Mouse (Mus musculus) heart, embryonic 16.5 days (tissue): ENCODE measurements around the gene F2rl1. TPM values are rescaled to one million over a fixed set of nuclear protein-coding genes. Genes with fewer than 3 reads are reported as not detected.

Source experiments
- ATAC-seq: fragments of 200-750 bp; cut with Nextera tagmentation; replicated peaks from 2 replicates; pipeline ENCODE4 v1.8.0; 2017; ENCODE audit warnings: moderate number of reproducible peaks; ENCODE audit not compliant: insufficient read depth, low FRiP score; ENCODE audit errors: extremely low read depth
- H3K27ac ChIP-seq: fragments of 300-500 bp; sonication (generic); 2 replicates; pipeline ENCODE4 v1.5.1; 2014; ENCODE audit warnings: mild to moderate bottlenecking, low read length, control low read depth, moderate library complexity
- H3K27me3 ChIP-seq: fragments of 300-500 bp; sonication (generic); 2 replicates; pipeline ENCODE4 v1.6.1; 2014; ENCODE audit warnings: low read length, mixed read lengths; ENCODE audit not compliant: control insufficient read depth, insufficient read depth
- H3K36me3 ChIP-seq: fragments of 300-500 bp; sonication (generic); 2 replicates; pipeline ENCODE4 v1.6.1; 2014; ENCODE audit not compliant: control insufficient read depth, insufficient read depth
- H3K4me1 ChIP-seq: fragments of 300-500 bp; sonication (generic); 2 replicates; pipeline ENCODE4 v1.6.1; 2014; ENCODE audit warnings: low read length, mixed read lengths; ENCODE audit not compliant: control insufficient read depth, insufficient read depth
- H3K4me2 ChIP-seq: fragments of 300-500 bp; sonication (generic); 2 replicates; pipeline ENCODE4 v1.6.1; 2014; ENCODE audit warnings: low read depth, mild to moderate bottlenecking, control low read depth, low read length
- H3K4me3 ChIP-seq: fragments of 300-500 bp; sonication (generic); 2 replicates; pipeline ENCODE4 v1.5.1; 2014; ENCODE audit warnings: mild to moderate bottlenecking, control low read depth, low read length
- H3K9ac ChIP-seq: fragments of 300-500 bp; sonication (generic); 2 replicates; pipeline ENCODE4 v1.6.1; 2014; ENCODE audit warnings: low read length, control low read depth
- H3K9me3 ChIP-seq: fragments of 300-500 bp; sonication (generic); replicated peaks from 2 replicates; pipeline ENCODE4 v1.6.1; 2016; ENCODE audit warnings: low read length; ENCODE audit not compliant: control insufficient read depth
- WGBS: fragments of 180-500 bp; shearing (Covaris S2); extraction: QIAGEN DNeasy Blood & Tissue Kit; methylation state at CpG from one replicate; pipeline ENCODE4 v1.1.7; 2014; 5-methylcytosine and 5-hydroxymethylcytosine counted together
- polyA plus RNA-seq: library from polyadenylated mRNA; unstranded; fragments of >200 nt; fragmentation: Nextera tagmentation; extraction: Ambion mirVana; gene quantifications from 2 replicates; pipeline ENCODE4 v1.2.1, GENCODE M21; 2015

F2rl1 gene
- polyA plus RNA-seq, 1 experiment from 2014 or later: 1.5 TPM

DNA sequence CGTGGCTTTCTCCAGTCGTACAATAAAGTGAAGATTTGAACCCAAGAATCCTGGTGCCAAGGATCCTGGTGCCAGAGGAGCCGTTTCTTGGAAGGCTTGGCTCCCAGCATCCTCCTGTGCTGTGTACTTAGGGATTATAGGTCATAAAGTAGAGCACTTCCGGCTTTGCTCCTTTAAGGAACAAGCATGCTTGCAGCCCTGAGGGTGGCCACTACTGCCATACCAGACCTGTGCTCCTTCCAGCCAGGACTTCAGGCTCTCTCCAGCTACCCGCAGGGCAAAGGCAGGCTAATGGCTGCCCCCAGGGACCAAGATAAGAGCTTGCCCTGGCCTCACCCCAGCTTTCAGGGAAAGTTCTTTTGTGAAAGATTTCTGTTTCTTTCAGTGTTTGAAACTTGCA, 31.7 kb downstream of the F2rl1 start:
- Histone ChIP-seq H3K36me3 (no peaks in the 10 kb centered on the region), H3K4me1 (peaks cover 3% of the 10 kb centered on the region; the same call in 1 of the 2 replicates), H3K4me2 (no peak overlapping the region), H3K9me3 (no peaks in the 10 kb centered on the region), H3K9ac (no peak overlapping the region), H3K27me3 (no peaks in the 10 kb centered on the region), H3K4me3 (no peak overlapping the region), H3K27ac (no peak overlapping the region)
- WGBS: 64% methylated on average over 5 of the region's 5 CpGs
- no peak for ATAC-seq

DNA sequence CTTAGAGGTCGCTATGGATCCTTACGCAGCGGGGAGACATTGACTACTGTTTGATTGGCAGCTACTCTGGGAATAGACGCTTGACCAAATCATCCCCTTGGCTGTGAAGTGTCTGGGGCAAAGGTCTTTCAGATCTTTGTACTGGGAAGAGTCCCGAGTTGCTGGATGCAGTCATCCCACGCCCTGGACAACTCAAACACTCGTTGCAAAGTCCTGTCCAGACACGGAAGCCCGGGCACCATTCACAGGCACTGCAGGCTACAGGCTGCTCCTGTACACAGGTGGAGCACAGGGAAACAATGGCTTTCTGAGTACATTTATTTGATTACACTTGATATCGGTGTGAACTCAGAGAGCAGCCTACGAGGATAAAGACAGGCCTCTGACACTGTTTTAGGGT, 33.7 kb downstream of the F2rl1 start:
- no peak for ATAC-seq
- Histone ChIP-seq H3K4me2 (no peak overlapping the region), H3K9ac (no peak overlapping the region), H3K9me3 (no peaks in the 10 kb centered on the region), H3K4me1 (peaks cover 3% of the 10 kb centered on the region; the same call in 1 of the 2 replicates), H3K27me3 (no peaks in the 10 kb centered on the region), H3K36me3 (no peaks in the 10 kb centered on the region), H3K4me3 (no peak overlapping the region), H3K27ac (no peak overlapping the region)
- 63% methylated on average over 11 of the region's 11 CpGs for WGBS

DNA sequence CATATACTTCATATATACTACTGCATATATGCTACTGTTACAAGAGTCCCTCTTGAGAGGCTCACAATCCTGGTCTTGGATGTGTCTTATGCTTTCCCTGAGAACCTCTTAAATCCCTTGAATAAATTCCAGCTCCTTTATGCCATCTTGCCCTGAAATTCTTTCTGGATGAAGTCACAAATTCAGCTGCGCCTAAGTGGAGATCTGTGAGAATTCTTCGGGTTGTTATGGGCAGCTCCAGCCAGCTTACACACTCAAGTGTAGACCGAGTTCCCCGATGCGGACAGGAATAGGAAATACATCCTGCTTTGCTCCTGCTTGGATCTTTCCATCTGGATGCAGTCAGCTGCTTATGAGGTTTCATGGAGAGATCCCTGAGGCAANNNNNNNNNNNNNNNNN, 40.4 kb downstream of the F2rl1 start:
- WGBS: 16% methylated on average over 5 of the region's 5 CpGs
- Histone ChIP-seq H3K4me2 (no peak overlapping the region), H3K36me3 (no peaks in the 10 kb centered on the region), H3K4me3 (no peak overlapping the region), H3K9me3 (no peaks in the 10 kb centered on the region), H3K4me1 (peaks cover 4% of the 10 kb centered on the region; the same call in 1 of the 2 replicates), H3K27ac (no peak overlapping the region), H3K27me3 (no peaks in the 10 kb centered on the region; the same call in 1 of the 2 replicates), H3K9ac (no peak overlapping the region)
- ATAC-seq: no peak

DNA sequence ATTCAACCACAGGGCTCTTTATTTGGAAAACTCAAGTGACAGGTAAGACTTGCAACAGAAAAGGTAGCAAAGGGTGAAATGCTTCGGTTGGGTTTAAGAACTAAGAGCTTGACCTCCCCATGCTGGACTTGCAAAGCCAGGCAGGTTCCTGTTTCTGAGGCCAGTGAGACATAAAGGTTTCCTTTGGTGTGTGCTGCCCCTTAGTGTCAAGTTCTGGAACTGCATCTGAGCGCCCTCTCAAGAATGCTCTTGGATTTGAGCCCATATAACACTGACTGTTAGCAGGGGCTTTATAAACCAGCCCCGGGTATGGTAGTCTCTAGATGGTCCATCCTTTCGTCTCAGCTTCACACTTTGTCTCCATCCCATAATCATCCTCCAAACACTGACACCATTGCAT, 43.6 kb downstream of the F2rl1 start:
- Histone ChIP-seq H3K4me2 (no peak overlapping the region), H3K4me1 (peaks cover 4% of the 10 kb centered on the region; the same call in 1 of the 2 replicates), H3K9me3 (no peaks in the 10 kb centered on the region), H3K9ac (no peak overlapping the region), H3K27ac (no peak overlapping the region), H3K27me3 (no peaks in the 10 kb centered on the region; the same call in 1 of the 2 replicates), H3K4me3 (no peak overlapping the region), H3K36me3 (no peaks in the 10 kb centered on the region)
- WGBS: 9% methylated on average over 4 of the region's 4 CpGs
- no peak for ATAC-seq

DNA sequence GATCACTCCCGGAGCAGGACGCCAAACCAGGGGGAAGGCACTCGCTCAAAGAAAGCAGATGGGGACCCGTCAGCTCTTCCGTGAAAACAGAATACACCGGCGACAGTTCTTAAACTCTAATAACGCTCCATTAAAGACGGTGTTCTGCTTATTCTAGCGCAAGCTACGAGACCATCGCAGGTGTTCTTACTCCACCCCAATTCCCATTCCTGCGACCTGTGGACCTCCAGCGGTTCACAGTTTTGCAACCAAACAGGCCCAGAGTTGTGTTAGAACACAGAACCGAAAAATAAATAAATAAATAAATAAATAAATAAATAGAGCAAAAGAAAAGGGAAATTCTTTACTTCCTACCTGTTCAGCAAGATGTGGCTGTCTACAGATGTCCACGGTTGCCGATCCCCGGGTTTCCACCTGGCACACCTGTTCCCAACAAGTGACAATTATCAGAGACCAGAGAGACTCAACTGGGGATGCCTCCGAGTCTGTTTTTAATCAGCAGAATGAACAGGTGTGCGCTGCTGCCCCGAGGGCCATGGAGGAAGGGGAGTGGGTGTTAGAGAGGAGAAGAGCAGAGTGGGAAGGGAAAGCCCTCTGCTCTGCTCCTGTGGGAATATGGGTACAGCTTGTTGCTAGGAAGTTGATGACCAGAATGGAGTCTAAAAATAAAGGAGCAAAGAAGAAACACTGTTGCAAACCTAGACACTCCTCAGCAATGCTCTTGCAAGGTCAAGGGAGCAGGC, 46.2 kb downstream of the F2rl1 start, which contains the start of gene S100z:
Gene S100z, minus strand, starts transcription at position 51 of the 743 bp plus-strand sequence.
- no peak for ATAC-seq
- Histone ChIP-seq H3K27me3 (no peaks in the 10 kb centered on the region; the same call in 1 of the 2 replicates), H3K9ac (no peak within 1 kb of the TSS), H3K4me2 (no peak within 1 kb of the TSS), H3K9me3 (no peaks in the 10 kb centered on the region), H3K36me3 (no peaks in the 10 kb centered on the region), H3K4me1 (peaks cover 4% of the 10 kb centered on the region; the same call in 1 of the 2 replicates), H3K4me3 (no peak within 1 kb of the TSS), H3K27ac (no peak within 1 kb of the TSS)
- 87% methylated on average over 21 of the region's 21 CpGs for WGBS

DNA sequence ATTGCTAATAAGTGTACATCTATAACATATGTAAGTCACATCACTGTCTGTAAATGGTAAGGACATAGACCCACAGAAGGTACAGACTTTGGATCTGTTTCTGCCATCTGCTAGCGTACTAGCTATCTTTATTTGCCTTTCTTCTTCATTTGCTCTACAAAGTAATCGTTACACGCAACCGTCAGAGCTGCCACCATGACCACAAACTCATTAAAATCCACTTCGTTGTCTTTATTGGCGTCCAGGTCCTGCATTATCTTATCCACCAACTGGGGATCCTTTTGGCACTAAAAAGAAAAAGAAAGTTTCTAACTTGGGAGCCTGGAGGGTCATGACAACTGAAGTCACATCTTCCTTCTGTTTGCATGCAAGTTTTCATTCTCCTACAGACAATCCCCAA, 47.9 kb downstream of the F2rl1 start:
- H3K9me3 ChIP-seq: no peaks in the 10 kb centered on the region
- H3K4me2 ChIP-seq: no peak overlapping the region
- no peaks in the 10 kb centered on the region for H3K36me3 ChIP-seq
- H3K27me3 ChIP-seq: no peaks in the 10 kb centered on the region; the same call in 1 of the 2 replicates
- H3K27ac ChIP-seq: no peak overlapping the region
- no peak overlapping the region for H3K4me3 ChIP-seq
- H3K4me1 ChIP-seq: peaks cover 4% of the 10 kb centered on the region; the same call in 1 of the 2 replicates
- no peak overlapping the region for H3K9ac ChIP-seq
- WGBS: 78% methylated on average over 6 of the region's 6 CpGs
- no peak for ATAC-seq

DNA sequence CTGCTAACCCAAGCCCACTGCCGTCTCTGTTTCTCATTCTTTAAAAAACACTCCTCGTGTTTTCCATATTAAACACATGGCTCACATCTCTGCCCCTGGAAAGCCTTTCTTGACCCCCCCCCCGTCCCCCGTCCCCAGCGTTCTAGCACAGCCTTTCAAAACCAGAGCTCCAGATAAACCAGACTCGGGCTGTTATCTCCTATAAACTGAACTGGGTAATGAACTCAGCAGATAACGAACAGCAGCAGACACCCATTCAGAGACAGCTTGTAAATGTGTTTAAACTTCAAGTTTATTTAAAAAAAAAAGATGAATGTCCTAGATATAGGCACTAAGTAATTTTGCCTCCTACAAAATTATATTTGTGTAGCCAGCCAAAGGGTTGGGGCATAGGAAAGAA, 49.9 kb downstream of the F2rl1 start:
- Histone ChIP-seq H3K36me3 (no peaks in the 10 kb centered on the region), H3K4me2 (no peak overlapping the region), H3K27me3 (no peaks in the 10 kb centered on the region), H3K4me1 (peaks cover 4% of the 10 kb centered on the region; the same call in 1 of the 2 replicates), H3K27ac (no peak overlapping the region), H3K4me3 (no peak overlapping the region), H3K9me3 (0 out of 2 replicates have a peak, but pooled peaks cover 2% of the 10 kb centered on the region), H3K9ac (no peak overlapping the region)
- WGBS: 17% methylated on average over 7 of the region's 7 CpGs
- no peak for ATAC-seq

DNA sequence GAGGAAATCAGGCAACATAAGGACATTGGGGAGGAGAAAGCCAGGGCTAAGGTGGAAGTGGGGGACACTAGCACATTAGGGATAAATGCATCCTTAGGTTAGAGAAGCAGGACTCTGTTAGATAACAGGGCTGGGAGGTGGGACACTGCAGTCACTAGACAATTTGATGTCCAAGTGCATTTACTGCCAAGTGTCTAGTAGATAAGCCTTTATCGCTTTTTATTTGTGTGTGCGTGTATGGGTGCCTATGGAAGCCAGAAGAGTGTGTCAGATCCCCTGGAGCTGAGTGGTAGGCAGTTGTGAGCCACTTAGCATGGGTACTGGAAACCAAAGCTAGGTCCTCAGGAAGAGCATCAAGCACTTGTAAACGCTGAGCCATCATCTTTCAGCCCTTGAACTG, 50.7 kb downstream of the F2rl1 start:
- Histone ChIP-seq H3K9ac (no peak overlapping the region), H3K9me3 (0 out of 2 replicates have a peak, but pooled peaks cover 2% of the 10 kb centered on the region), H3K27ac (no peak overlapping the region), H3K4me3 (no peak overlapping the region), H3K4me2 (no peak overlapping the region), H3K4me1 (peaks cover 4% of the 10 kb centered on the region; the same call in 1 of the 2 replicates), H3K36me3 (no peaks in the 10 kb centered on the region), H3K27me3 (no peaks in the 10 kb centered on the region)
- 68% methylated on average over 3 of the region's 3 CpGs for WGBS
- no peak for ATAC-seq

DNA sequence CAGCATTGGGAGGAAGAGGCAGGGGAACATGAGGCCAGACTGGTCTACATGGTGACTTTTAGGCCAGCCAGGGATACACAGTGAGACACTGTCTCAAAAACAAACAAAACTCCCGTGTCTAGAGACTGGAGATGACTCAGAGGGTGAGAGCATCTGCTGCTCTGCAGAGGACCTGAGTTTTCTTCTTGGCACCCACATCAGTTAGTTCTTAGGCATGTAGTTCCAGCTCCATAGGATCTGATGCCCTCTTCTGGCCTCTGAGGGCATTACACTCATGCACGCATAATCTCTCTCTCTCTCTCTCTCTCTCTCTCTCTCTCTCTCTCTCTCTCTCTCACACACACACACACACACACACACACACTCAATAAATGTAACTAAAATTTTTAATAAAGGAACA, 54.1 kb downstream of the F2rl1 start:
- 71% methylated on average over 2 of the region's 2 CpGs for WGBS
- ATAC-seq: no peak
- Histone ChIP-seq H3K27me3 (no peaks in the 10 kb centered on the region), H3K36me3 (no peaks in the 10 kb centered on the region), H3K4me2 (no peak overlapping the region), H3K9ac (no peak overlapping the region), H3K4me3 (no peak overlapping the region), H3K27ac (no peak overlapping the region), H3K9me3 (0 out of 2 replicates have a peak, but pooled peaks cover 2% of the 10 kb centered on the region), H3K4me1 (peaks cover 4% of the 10 kb centered on the region; the same call in 1 of the 2 replicates)
